Mouse (Mus musculus) liver, adult 2 months (tissue): ENCODE measurements around the gene Rps17.

Experiments
- CTCF ChIP-seq: fragments of 200-500 bp; IDR thresholded peaks from 2 replicates; pipeline ENCODE4 v1.5.1; 2011; ENCODE audit warnings: low read depth, low read length, control low read depth
- POLR2A ChIP-seq: fragments of 200-500 bp; IDR thresholded peaks from 2 replicates; pipeline ENCODE4 v1.6.1; 2011; ENCODE audit warnings: low read length, control low read depth; ENCODE audit not compliant: insufficient read depth; ENCODE audit errors: extremely low read depth

GRCm38 (mm10) chr7:81342356-81343094, 2.5 kb downstream of the Rps17 start:
- TF ChIP-seq CTCF (no peak), POLR2A (no peak)
